Mouse (Mus musculus) ES-E14 (cell line): ENCODE measurements around the gene Fignl1.

Source experiments
- CHD2 ChIP-seq: IDR thresholded peaks from 2 replicates; pipeline ENCODE4 v1.6.1; 2014; ENCODE audit warnings: mild to moderate bottlenecking, low read depth, low read length, inconsistent platforms
- HCFC1 ChIP-seq: IDR thresholded peaks from 2 replicates; pipeline ENCODE4 v1.6.1; 2012; ENCODE audit warnings: low read length, inconsistent platforms, borderline replicate concordance; ENCODE audit not compliant: insufficient read depth
- MAFK ChIP-seq: IDR thresholded peaks from 2 replicates; pipeline ENCODE4 v1.6.1; 2014; ENCODE audit warnings: mild to moderate bottlenecking, low read depth, low read length, inconsistent platforms; ENCODE audit not compliant: insufficient read depth
- ZC3H11A ChIP-seq: IDR thresholded peaks from 2 replicates; pipeline ENCODE4 v1.6.1; 2012; ENCODE audit warnings: low read depth, mild to moderate bottlenecking, inconsistent platforms, low read length, borderline replicate concordance
- ZNF384 ChIP-seq: IDR thresholded peaks from 2 replicates; pipeline ENCODE4 v1.6.1; 2012; ENCODE audit warnings: low read depth, low read length, inconsistent platforms

DNA sequence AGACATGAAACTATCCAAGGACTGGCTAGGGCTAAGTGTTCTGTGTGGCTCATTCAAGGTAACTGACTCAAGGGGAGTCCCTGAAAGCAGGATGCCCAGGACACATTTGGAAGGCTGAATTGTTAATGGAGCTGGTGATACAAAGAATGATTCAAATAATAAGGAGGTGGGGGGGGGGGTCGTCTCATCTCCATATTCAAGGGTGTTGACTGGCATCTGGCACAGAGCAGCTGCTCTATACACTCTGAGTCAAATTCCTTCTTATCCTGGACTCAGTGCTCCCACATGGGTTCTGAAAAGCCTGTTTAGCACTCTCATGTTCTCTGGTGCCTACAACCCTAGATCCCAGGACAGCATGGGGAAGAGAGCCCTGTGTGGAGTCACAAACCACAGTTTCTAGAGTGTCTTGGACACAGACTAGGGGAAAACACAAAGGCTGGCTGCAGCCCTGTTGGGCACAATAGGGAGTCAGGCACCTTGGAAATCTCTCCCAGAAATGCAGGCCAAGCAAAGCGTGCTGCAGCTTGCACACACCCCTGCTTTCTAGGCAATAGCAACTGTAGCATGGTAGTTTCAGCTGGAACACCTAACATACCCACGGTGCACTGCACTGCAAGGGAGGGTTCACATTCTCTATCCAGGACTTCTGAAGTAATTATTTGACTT, 16.3 kb upstream of the Fignl1 start:
- TF ChIP-seq ZC3H11A (no peak), CHD2 (no peak), HCFC1 (no peak), ZNF384 (no peak), MAFK (no peak)
